Mouse (Mus musculus) kidney, postnatal 0 days (tissue): Measurements from ENCODE around the gene Gm10644. TPM values are rescaled to one million over a fixed set of nuclear protein-coding genes. Genes with fewer than 3 reads are reported as not detected.
A peak's percentile ranks its signal among the peaks of the same experiment; 100 is the strongest.

Source experiments
- ATAC-seq: fragments of 200-750 bp; cut with Nextera tagmentation; replicated peaks from 2 replicates; pipeline ENCODE4 v1.8.0; 2017; ENCODE audit warnings: low read depth, moderate number of reproducible peaks, moderate TSS enrichment, moderate library complexity; ENCODE audit not compliant: low FRiP score
- DNase-seq: peaks from one replicate; pipeline ENCODE4 v3.0.0-alpha.2; 2016; ENCODE audit warnings: low spot score
- H3K27ac ChIP-seq: fragments of 300-500 bp; sonication (generic); 2 replicates; pipeline ENCODE4 v1.5.1; 2014; ENCODE audit warnings: mild to moderate bottlenecking
- H3K27me3 ChIP-seq: fragments of 300-500 bp; sonication (generic); 2 replicates; pipeline ENCODE4 v1.6.1; 2014; ENCODE audit warnings: low read length, mixed read lengths; ENCODE audit not compliant: insufficient read depth
- H3K36me3 ChIP-seq: fragments of 300-500 bp; sonication (generic); 2 replicates; pipeline ENCODE4 v1.6.1; 2014; ENCODE audit warnings: low read length, mixed read lengths; ENCODE audit not compliant: insufficient read depth
- H3K4me1 ChIP-seq: fragments of 300-500 bp; sonication (generic); replicated peaks from 2 replicates; pipeline ENCODE4 v1.6.1; 2014; ENCODE audit warnings: antibody characterized with exemption, low read length, mixed read lengths; ENCODE audit not compliant: insufficient read depth
- H3K4me2 ChIP-seq: fragments of 300-500 bp; sonication (generic); 2 replicates; pipeline ENCODE4 v1.6.1; 2014; ENCODE audit warnings: mild to moderate bottlenecking, low read length, moderate library complexity, mixed read lengths
- H3K4me3 ChIP-seq: fragments of 300-500 bp; sonication (generic); replicated peaks from 2 replicates; pipeline ENCODE4 v1.5.1; 2014; ENCODE audit warnings: low read depth, low read length
- H3K9ac ChIP-seq: fragments of 300-500 bp; sonication (generic); 2 replicates; pipeline ENCODE4 v1.6.1; 2014; ENCODE audit warnings: low read depth, low read length
- H3K9me3 ChIP-seq: fragments of 300-500 bp; sonication (generic); replicated peaks from 2 replicates; pipeline ENCODE4 v1.6.1; 2016; ENCODE audit warnings: low read length, inconsistent platforms, mixed read lengths
- CTCF ChIP-seq: IDR thresholded peaks from 2 replicates; pipeline ENCODE4 v1.5.1; 2016; ENCODE audit warnings: antibody characterized with exemption, low read depth, mild to moderate bottlenecking, moderate library complexity
- WGBS: fragments of 180-500 bp; shearing (Covaris S2); extraction: QIAGEN DNeasy Blood & Tissue Kit; methylation state at CpG from one replicate; pipeline ENCODE4 v1.1.7; 2014; 5-methylcytosine and 5-hydroxymethylcytosine counted together
- polyA plus RNA-seq: library from polyadenylated mRNA; unstranded; fragments of >200 nt; fragmentation: Nextera tagmentation; extraction: Ambion mirVana; gene quantifications from 2 replicates; pipeline ENCODE4 v1.2.1, GENCODE M21; 2015

Gm10644 gene
- polyA plus RNA-seq, 1 experiment from 2014 or later: 0.47 TPM

DNA sequence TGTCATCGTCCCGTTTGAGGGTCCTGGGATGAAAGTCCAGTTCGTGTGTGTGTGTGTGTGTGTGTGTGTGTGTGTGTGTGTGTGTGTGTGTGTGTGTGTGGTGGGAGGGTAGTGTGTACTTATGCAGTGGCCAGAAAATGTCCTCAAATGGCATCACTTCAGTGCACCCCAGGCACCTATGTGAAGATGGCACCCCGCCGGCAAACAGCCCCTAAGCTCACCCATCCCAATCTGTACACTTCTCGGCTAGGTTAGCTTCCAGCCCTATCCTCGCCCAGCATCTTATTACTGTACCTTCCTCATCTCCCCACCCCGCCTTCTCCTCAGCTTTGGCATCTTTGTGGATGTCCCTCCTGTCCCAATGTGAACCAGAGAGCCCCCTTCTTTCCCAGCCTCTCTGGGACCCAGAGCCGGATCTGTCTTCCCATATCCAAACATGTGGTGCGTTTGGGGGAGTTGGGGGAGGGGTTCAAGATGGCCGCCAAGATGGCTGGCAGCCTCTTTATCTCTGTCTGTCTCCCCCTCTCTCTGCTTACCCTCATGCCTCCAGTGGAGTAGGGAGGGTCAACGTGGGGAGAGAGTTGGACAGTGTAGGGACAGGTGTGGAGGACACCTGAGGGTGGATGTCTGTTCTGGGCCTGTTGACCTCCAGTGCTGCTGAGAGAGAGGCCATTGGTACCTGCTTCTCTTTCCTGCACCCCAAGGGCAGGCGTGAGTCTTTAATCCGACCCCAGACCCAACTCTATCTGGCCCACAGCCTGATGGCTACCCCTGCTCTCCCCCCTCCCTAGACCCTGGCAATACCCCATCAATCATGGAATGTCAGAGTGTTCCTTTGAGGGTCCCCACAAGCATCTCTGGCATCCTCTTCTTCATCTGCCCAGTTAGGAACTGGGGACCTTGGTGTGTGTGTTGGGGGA, 53.2 kb downstream of the Gm10644 start:
- Histone ChIP-seq H3K4me3 (peak overlapping the region; percentile 69), H3K27ac (no peak overlapping the region), H3K9ac (no peak overlapping the region), H3K36me3 (no peaks in the 10 kb centered on the region), H3K4me1 (peaks cover 26% of the 10 kb centered on the region), H3K27me3 (no peaks in the 10 kb centered on the region), H3K9me3 (no peaks in the 10 kb centered on the region), H3K4me2 (peak overlapping the region; percentile 81)
- no peak for TF ChIP-seq CTCF
- ATAC-seq: no peak
- WGBS: 18% methylated on average over 13 of the region's 14 CpGs
- no peak for DNase-seq

DNA sequence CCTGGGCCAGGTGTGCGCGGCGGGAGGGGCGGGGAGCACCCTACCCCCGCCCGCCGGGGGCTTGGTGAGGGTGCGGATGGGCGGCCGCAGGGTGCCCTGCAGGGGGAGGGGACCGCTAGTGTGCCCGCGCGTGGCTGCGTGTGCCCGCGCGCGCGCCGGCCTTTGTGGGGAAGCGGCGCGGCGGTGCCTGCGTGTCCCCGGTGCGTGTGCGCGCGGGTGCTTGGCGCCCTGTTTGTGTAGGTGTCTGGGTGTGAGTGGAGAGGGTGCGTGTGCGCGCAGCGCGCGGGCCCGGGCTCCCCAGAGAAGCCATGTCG, 54.1 kb downstream of the Gm10644 start:
- peak; percentile 21 for DNase-seq
- WGBS: under 1% methylated on average over 36 of the region's 40 CpGs

DNA sequence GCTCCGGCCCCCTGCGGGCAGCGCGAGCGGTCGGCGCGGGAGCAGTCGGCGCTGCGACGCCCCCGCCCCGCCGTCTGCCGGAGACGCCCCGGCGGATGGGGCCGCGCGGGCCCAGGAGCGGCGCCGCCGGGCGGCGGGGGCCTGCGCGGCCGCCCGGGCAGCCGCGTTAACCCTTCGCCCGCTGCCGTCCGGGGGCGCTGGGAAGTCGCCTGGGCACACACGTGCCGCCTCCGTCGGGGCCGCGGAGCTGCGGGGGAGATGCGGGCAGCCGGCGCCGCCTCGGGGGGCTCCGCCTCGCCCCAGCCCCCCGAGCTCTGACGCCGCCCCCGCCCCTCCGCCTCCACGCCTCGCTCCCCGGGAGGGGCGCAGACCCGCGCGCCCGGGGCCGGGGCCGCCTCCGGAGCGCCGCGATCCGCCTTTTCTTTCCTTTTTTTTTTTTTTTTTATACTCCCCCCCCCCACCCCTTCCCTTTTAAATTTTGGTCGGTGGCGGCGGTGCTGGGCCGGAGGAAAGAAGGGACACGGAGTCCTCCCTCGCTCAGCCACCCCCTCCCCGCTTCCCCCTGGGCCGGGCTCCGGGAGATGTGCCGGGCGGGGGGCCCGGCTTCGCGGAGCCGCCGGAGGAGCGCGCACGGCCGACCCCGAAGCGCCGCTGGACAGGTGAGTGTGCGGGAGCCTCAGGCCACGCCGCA, 54.6 kb downstream of the Gm10644 start:
- 1% methylated on average over 58 of the region's 100 CpGs for WGBS
- ATAC-seq (no peak), DNase-seq (peak; percentile 57)
- H3K4me1 ChIP-seq: peaks cover 26% of the 10 kb centered on the region
- peak overlapping the region; percentile 86 for H3K9ac ChIP-seq
- H3K27me3 ChIP-seq: no peaks in the 10 kb centered on the region; the same call in 1 of the 2 replicates
- H3K4me2 ChIP-seq: peak overlapping the region; percentile 81
- H3K4me3 ChIP-seq: peak overlapping the region; percentile 69
- H3K27ac ChIP-seq: peak overlapping the region; percentile 91
- H3K36me3 ChIP-seq: no peaks in the 10 kb centered on the region
- no peaks in the 10 kb centered on the region for H3K9me3 ChIP-seq
- TF ChIP-seq CTCF: no peak

More for the DNA sequence above, 54.1 kb downstream of the Gm10644 start:
- no peaks in the 10 kb centered on the region; the same call in 1 of the 2 replicates for H3K27me3 ChIP-seq
- peak overlapping the region; percentile 91; the same call in 1 of the 2 replicates for H3K27ac ChIP-seq
- ATAC-seq: no peak
- no peaks in the 10 kb centered on the region for H3K36me3 ChIP-seq
- peaks cover 26% of the 10 kb centered on the region for H3K4me1 ChIP-seq
- H3K4me3 ChIP-seq: peak overlapping the region; percentile 69
- H3K9me3 ChIP-seq: no peaks in the 10 kb centered on the region
- peak overlapping the region; percentile 81 for H3K4me2 ChIP-seq
- no peak for TF ChIP-seq CTCF
- H3K9ac ChIP-seq: peak overlapping the region; percentile 86

DNA sequence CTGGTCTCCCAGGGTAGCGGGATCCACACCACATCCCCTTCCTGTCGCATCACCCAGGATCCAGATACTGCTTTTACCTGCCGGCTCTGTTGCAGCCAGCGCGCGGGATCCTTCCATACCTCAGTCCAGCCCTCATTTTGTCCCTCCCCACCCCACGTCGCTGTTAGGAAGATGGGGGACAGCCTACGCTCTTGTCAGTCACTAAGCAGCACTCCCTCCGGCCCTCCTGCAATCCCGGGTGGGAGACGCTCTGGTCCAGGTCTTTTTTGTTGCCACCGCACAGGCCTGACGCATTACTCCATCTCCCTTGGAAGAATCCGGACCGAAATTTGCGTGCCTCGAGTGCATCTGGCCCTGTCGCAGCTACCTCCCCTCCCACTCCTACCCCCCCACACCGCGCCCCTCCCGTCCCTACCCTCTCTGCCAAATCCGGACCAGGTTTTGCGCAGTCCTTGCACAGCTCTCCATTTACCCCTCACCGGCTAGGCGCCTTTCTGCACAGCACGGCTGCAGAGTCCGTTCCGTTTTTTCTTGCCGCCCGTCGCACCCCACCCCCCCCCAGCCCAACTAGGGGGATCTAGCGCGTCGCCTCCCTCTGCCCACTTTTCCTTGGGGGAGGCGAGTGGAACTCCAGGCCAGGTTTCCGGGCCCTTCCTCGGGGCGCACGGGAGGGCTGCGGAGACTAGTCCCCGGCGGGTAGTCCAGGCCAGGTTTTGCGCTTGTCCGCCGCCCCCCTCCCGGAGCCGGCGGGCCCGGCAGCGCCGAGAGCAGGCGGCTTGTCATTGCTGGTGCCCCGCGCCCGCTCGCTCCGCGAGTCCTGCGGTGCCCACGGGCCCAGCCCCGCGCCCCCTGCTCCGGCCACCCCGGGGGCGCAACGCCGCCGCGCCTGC, 55.4 kb downstream of the Gm10644 start, which contains the start of gene Adgrl1:
Adgrl1 (plus strand) TSS at position 743 of the 890 bp plus-strand sequence.
- H3K27me3 ChIP-seq: no peaks in the 10 kb centered on the region; the same call in 1 of the 2 replicates
- ATAC-seq: peak; percentile 90
- H3K36me3 ChIP-seq: no peaks in the 10 kb centered on the region
- under 1% methylated on average over 61 of the region's 70 CpGs for WGBS
- H3K4me1 ChIP-seq: peaks cover 26% of the 10 kb centered on the region
- TF ChIP-seq CTCF: no peak
- peak within 1 kb of the TSS; percentile 86 for H3K9ac ChIP-seq
- no peaks in the 10 kb centered on the region for H3K9me3 ChIP-seq
- H3K27ac ChIP-seq: peak within 1 kb of the TSS; percentile 91
- H3K4me2 ChIP-seq: peak within 1 kb of the TSS; percentile 81
- peak within 1 kb of the TSS; percentile 69 for H3K4me3 ChIP-seq
- peak; percentile 99 for DNase-seq

DNA sequence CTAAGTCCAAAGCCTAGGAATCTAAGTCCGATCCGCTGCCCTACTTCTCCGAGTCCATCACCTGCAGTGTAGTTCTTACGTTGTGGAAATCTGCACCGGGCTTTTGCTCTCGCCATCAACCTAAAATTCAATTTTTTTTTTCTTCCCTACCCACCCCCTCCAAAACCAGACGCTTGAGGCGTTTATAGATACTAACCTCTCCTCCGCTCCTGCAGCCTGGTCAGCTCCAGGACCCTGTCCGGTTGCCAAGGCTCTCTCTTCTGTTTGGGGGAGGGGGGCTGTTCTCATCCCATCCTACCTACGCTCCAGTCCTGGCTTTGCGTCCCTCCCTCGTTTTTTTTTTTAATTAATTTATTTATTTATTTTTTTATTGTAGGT, 56.0 kb downstream of the Gm10644 start:
- peak overlapping the region; percentile 69 for H3K4me3 ChIP-seq
- peak overlapping the region; percentile 91; the same call in 1 of the 2 replicates for H3K27ac ChIP-seq
- TF ChIP-seq CTCF: no peak
- 0 out of 2 replicates have a peak overlapping the region, but pooled peaks have one; percentile 86 for H3K9ac ChIP-seq
- peak overlapping the region; percentile 81 for H3K4me2 ChIP-seq
- 0% methylated on average over 13 of the region's 13 CpGs for WGBS
- peak; percentile 96 for DNase-seq
- no peaks in the 10 kb centered on the region for H3K9me3 ChIP-seq
- ATAC-seq: no peak
- no peaks in the 10 kb centered on the region; the same call in 1 of the 2 replicates for H3K27me3 ChIP-seq
- H3K4me1 ChIP-seq: peaks cover 20% of the 10 kb centered on the region
- H3K36me3 ChIP-seq: no peaks in the 10 kb centered on the region
